Mouse (Mus musculus): ENCODE measurements at regions not wholly inside any gene's neighbourhood (a gene's known extent, or its start where the extent isn't known, plus 50 kb on each side); places are given as distances from the start of the nearest gene placed in this dataset.

DNA sequence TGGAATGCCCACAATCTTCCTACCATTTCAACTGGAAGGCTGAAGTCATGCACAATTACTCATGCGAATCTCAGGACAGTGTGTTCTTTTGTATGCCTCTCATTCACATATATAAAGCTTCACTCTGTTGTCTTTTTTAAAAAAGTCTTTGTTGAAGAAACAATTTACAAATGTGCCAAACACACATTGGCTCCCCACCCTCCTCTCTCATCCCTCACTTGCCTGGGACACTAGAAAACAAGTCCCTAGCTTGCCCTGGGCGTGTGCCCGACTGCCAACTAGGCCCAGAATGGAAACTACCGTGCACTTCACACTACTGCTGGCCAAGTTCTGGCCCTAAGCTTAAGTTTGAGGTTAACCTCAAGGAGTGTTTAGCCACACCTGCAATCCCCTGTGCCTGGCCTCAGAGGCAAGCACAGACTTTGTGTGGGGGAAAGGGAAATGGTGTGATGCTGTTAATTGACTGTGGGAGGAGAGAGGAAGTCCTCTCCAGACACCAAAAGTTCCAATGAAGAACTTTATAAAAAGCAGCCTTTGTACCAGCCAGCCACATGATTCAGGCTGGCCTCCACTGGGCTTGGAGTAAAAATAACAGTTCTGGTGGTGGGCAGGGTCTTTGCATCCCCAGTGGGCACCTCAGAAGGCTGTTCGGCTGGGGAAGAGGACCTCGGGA, 70.2 kb upstream of the Picalm start:
- WGBS = 37% methylated on average over 6 of the region's 6 CpGs
- peak overlapping the region; percentile 96 for H3K27ac ChIP-seq (ENCODE audit: insufficient read depth, low read depth, low read length)
- no peaks in the 10 kb centered on the region for H3K36me3 ChIP-seq (ENCODE audit: control insufficient read depth, insufficient read depth, low read length)
- no peaks in the 10 kb centered on the region for H3K27me3 ChIP-seq (replicated peaks; ENCODE audit: control insufficient read depth, insufficient read depth, low read length)
- DNase-seq = peak; percentile 78
- peaks cover 26% of the 10 kb centered on the region for H3K4me1 ChIP-seq (ENCODE audit: control insufficient read depth, insufficient read depth, low read length)
- H3K4me3 ChIP-seq (ENCODE audit: insufficient read depth, low read depth, low read length) = no peak overlapping the region
- TF ChIP-seq POLR2A (IDR thresholded peaks at IDR 0.05; ENCODE audit: low read depth, low read length) (no peak), CTCF (conservative IDR thresholded peaks at IDR 0.05; ENCODE audit: insufficient read depth, insufficient read length, low read depth, low read length) (no peak)

DNA sequence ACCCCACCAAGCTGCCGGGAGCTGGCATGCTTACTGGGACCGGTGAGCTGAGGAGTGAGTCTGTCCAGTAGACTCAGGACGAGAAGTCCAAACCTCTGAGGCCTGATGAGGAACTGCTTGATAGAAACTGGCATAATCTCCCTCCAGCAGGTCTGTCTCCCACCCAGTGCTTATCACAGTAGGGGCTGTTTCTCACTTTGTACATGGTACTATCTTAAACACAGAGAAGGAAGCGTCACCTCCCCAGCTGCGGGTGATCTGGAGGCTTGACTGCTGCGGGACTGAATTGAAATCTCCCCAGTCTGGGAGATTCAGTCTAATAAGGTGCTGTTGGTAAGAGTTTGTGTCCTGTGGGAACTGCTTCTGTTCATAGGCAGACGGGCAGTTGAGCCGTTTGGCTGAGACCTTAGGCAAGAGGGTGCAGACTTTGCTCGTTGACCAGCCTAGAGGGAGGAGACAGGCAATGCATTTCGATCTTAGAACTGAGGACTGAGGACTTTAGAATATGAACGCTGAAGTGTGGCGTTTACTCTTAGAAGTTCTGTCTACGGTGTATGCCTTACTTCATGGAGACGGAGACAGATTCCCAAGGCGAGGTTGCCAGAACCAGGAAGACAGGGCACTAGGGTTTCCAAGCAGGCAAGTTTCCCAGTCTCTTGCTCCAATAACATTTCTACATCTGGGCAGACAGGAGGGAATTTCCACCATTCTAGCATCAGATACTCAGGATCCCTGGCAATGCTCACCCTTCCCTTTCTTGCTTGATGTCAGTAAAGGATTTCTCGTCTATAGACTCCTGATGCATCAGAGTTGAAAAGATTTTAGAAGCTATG, 69.5 kb upstream of the Picalm start:
- Histone ChIP-seq H3K4me1 (ENCODE audit: control insufficient read depth, insufficient read depth, low read length) (peaks cover 29% of the 10 kb centered on the region), H3K36me3 (ENCODE audit: control insufficient read depth, insufficient read depth, low read length) (no peaks in the 10 kb centered on the region), H3K4me3 (ENCODE audit: insufficient read depth, low read depth, low read length) (no peak overlapping the region), H3K27ac (ENCODE audit: insufficient read depth, low read depth, low read length) (peak overlapping the region; percentile 96), H3K27me3 (replicated peaks; ENCODE audit: control insufficient read depth, insufficient read depth, low read length) (no peaks in the 10 kb centered on the region)
- DNase-seq = peak; percentile 85
- 53% methylated on average over 16 of the region's 16 CpGs for WGBS
- no peak for TF ChIP-seq CTCF (conservative IDR thresholded peaks at IDR 0.05; ENCODE audit: insufficient read depth, insufficient read length, low read depth, low read length)
- peak; percentile 27 for TF ChIP-seq POLR2A (IDR thresholded peaks at IDR 0.05; ENCODE audit: low read depth, low read length)

DNA sequence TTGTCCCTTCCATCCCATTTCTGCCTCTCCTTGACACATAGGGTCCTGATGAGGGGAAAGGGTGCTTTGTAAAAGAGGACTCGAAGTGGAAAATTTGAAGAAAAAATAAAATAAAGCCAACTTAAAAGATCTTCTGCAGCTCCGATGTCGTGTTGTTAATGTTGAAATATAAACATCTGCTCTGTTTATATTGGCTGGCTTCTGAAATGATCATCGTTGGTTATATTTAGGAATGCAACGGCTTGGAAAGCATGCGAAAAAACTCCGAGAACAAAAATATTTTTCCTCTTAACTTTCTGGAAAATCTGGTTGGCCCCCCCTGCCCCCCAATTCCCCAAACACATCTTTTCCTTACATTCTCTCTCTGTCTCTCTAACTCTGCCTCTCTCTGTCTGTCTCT, 68.3 kb upstream of the Picalm start:
- no peaks in the 10 kb centered on the region for H3K36me3 ChIP-seq (ENCODE audit: control insufficient read depth, insufficient read depth, low read length)
- H3K27ac ChIP-seq (ENCODE audit: insufficient read depth, low read depth, low read length) = peak overlapping the region; percentile 78; the same call in 1 of the 2 replicates
- no peaks in the 10 kb centered on the region for H3K27me3 ChIP-seq (replicated peaks; ENCODE audit: control insufficient read depth, insufficient read depth, low read length)
- 57% methylated on average over 7 of the region's 7 CpGs for WGBS
- no peak for DNase-seq
- TF ChIP-seq POLR2A (IDR thresholded peaks at IDR 0.05; ENCODE audit: low read depth, low read length) (no peak), CTCF (conservative IDR thresholded peaks at IDR 0.05; ENCODE audit: insufficient read depth, insufficient read length, low read depth, low read length) (no peak)
- peaks cover 36% of the 10 kb centered on the region for H3K4me1 ChIP-seq (ENCODE audit: control insufficient read depth, insufficient read depth, low read length)
- H3K4me3 ChIP-seq (ENCODE audit: insufficient read depth, low read depth, low read length) = no peak overlapping the region

DNA sequence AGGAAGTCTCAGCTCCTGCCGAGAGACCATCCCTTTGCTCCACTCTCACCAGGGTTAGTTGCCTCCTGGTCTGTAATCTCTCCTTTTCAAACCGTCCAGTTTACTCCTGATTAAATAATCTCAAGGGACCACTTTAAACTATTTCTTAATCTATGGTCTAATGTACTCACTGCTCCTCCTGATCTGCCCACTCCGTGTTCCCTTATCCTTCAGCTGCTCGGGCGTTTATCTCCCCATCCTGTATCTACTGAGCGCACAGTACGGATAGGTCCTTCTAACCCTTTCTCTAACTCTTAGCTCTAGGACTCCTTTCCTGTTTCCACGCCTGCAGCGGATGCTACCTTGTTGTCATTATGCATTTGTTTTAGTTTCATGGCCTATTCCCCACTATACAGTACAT, 67.1 kb upstream of the Picalm start:
- WGBS = 91% methylated on average over 9 of the region's 9 CpGs
- Histone ChIP-seq H3K4me3 (ENCODE audit: insufficient read depth, low read depth, low read length) (no peak overlapping the region), H3K27ac (ENCODE audit: insufficient read depth, low read depth, low read length) (no peak overlapping the region), H3K4me1 (ENCODE audit: control insufficient read depth, insufficient read depth, low read length) (peaks cover 36% of the 10 kb centered on the region), H3K27me3 (replicated peaks; ENCODE audit: control insufficient read depth, insufficient read depth, low read length) (no peaks in the 10 kb centered on the region), H3K36me3 (ENCODE audit: control insufficient read depth, insufficient read depth, low read length) (no peaks in the 10 kb centered on the region)
- TF ChIP-seq POLR2A (IDR thresholded peaks at IDR 0.05; ENCODE audit: low read depth, low read length) = no peak
- TF ChIP-seq CTCF (conservative IDR thresholded peaks at IDR 0.05; ENCODE audit: insufficient read depth, insufficient read length, low read depth, low read length) = no peak
- no peak for DNase-seq

DNA sequence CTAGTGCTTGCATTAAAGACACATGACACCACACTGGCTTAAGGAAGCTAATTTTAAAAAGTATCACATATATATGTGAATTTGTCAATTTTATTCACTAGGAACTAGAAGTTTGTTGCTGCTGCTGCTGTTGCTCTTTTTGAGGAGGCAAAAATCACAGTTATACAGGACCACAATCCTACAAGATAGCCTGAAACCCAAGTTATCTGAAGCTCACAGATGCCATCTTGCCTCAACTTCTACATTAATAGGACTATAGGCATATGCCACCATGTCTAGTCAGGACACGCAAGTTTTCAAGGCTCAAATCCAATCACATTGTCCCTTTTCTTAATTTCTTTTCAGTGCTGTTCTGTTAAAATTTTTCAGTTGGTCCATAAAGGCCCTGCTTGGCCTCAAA, 65.8 kb upstream of the Picalm start:
- Histone ChIP-seq H3K36me3 (ENCODE audit: control insufficient read depth, insufficient read depth, low read length) (no peaks in the 10 kb centered on the region), H3K27me3 (replicated peaks; ENCODE audit: control insufficient read depth, insufficient read depth, low read length) (no peaks in the 10 kb centered on the region; the same call in 1 of the 2 replicates), H3K4me3 (ENCODE audit: insufficient read depth, low read depth, low read length) (no peak overlapping the region), H3K27ac (ENCODE audit: insufficient read depth, low read depth, low read length) (no peak overlapping the region), H3K4me1 (ENCODE audit: control insufficient read depth, insufficient read depth, low read length) (peaks cover 30% of the 10 kb centered on the region)
- no peak for DNase-seq
- TF ChIP-seq CTCF (conservative IDR thresholded peaks at IDR 0.05; ENCODE audit: insufficient read depth, insufficient read length, low read depth, low read length) (no peak), POLR2A (IDR thresholded peaks at IDR 0.05; ENCODE audit: low read depth, low read length) (no peak)
- 98% methylated on average over 1 of the region's 1 CpGs for WGBS

DNA sequence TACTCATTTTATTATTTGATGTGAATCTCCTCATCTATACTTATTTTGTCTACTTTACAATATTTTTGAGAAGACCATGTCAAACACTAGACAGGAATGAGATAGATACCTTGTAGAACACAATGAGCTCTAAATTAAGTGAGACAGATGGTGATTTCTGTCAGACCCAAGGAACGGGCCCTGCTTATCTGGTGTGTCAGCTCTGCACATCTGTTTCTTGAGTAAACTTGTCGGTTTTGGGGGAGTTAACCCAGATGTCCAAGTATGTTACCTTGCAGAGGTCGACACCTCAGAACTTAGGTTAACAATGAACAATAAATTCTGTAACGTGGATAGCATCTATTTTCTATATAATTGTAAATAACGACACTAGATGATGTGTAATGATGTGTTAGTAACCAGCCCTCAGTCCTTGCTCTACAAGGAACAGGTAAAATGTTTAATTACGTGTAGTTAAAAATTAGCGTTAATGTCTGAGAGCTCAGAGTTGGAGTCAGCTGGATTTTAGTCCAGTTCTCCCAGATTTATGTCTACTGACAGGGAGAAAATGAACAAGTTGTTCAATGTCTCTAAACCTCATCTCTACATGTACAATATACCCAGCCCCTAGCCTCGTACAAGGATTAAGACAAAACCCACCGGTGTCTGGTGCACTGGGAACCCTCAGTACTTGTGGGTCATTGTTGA, 64.6 kb upstream of the Picalm start:
- Histone ChIP-seq H3K4me3 (ENCODE audit: insufficient read depth, low read depth, low read length) (no peak overlapping the region), H3K27me3 (replicated peaks; ENCODE audit: control insufficient read depth, insufficient read depth, low read length) (no peaks in the 10 kb centered on the region; the same call in 1 of the 2 replicates), H3K36me3 (ENCODE audit: control insufficient read depth, insufficient read depth, low read length) (no peaks in the 10 kb centered on the region), H3K27ac (ENCODE audit: insufficient read depth, low read depth, low read length) (peak overlapping the region; percentile 18), H3K4me1 (ENCODE audit: control insufficient read depth, insufficient read depth, low read length) (peaks cover 18% of the 10 kb centered on the region)
- peak; percentile 63 for DNase-seq
- TF ChIP-seq POLR2A (IDR thresholded peaks at IDR 0.05; ENCODE audit: low read depth, low read length) (no peak), CTCF (conservative IDR thresholded peaks at IDR 0.05; ENCODE audit: insufficient read depth, insufficient read length, low read depth, low read length) (no peak)
- 41% methylated on average over 9 of the region's 9 CpGs for WGBS

DNA sequence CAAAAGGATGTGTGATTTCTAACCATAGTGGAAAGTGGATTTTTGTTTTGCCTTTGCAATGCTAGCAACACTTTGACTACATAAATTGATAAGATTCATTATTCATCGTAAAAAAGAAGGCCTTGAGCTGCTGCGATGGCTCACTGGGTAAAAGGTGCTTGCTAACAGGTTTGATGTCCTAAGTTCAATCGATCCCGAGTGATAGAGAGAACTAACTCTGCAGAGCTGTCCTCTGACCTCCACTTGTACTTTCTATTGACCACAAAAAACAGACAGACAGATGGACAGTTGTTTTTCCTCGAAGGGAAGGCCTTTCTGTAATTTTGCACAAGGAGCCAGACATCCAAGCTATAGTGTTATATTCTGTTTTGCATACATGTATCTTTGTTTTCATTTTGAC, 63.7 kb upstream of the Picalm start:
- peak overlapping the region; percentile 18 for H3K27ac ChIP-seq (ENCODE audit: insufficient read depth, low read depth, low read length)
- H3K36me3 ChIP-seq (ENCODE audit: control insufficient read depth, insufficient read depth, low read length) = no peaks in the 10 kb centered on the region
- TF ChIP-seq POLR2A (IDR thresholded peaks at IDR 0.05; ENCODE audit: low read depth, low read length) (no peak), CTCF (conservative IDR thresholded peaks at IDR 0.05; ENCODE audit: insufficient read depth, insufficient read length, low read depth, low read length) (no peak)
- H3K4me3 ChIP-seq (ENCODE audit: insufficient read depth, low read depth, low read length) = no peak overlapping the region
- WGBS = 58% methylated on average over 5 of the region's 5 CpGs
- H3K27me3 ChIP-seq (replicated peaks; ENCODE audit: control insufficient read depth, insufficient read depth, low read length) = no peaks in the 10 kb centered on the region; the same call in 1 of the 2 replicates
- peaks cover 14% of the 10 kb centered on the region for H3K4me1 ChIP-seq (ENCODE audit: control insufficient read depth, insufficient read depth, low read length)
- no peak for DNase-seq
